Mouse (Mus musculus): Measurements from ENCODE around the gene Tbx1. TPM values are rescaled to one million over a fixed set of nuclear protein-coding genes. Genes with fewer than 3 reads are reported as not detected.

Tbx1 gene
- total RNA-seq, 2 experiments from 2014 or later = 8.7 to 11.1 TPM

GRCm38 (mm10) chr16:18591047-18592018 lies 862 bp upstream of the Tbx1 start:
- intact Hi-C loops (cut with DNase I) = no loop called here
- no peak for DNase-seq

GRCm38 (mm10) chr16:18589080-18589621 lies 1.3 kb downstream of the Tbx1 start:
- no peak for DNase-seq
- intact Hi-C loops (cut with DNase I) = no loop called here

GRCm38 (mm10) chr16:18588738-18589055 lies 1.8 kb downstream of the Tbx1 start:
- DNase-seq = no peak

GRCm38 (mm10) chr16:18587847-18588737 lies 2.4 kb downstream of the Tbx1 start:
- intact Hi-C loops (cut with DNase I) = no loop called here
- no peak for DNase-seq

More at GRCm38 (mm10) chr16:18588738-18589055, 1.8 kb downstream of the Tbx1 start:
- intact Hi-C loops (cut with DNase I) = no loop called here

GRCm38 (mm10) chr16:18586906-18587546 lies 3.4 kb downstream of the Tbx1 start:
- no peak for DNase-seq
- intact Hi-C loops (cut with DNase I) = no loop called here

- DNase-seq = no peak
- intact Hi-C loops (cut with DNase I) = no loop called here
Observed at GRCm38 (mm10) chr16:18586076-18586905, 4.2 kb downstream of the Tbx1 start.

GRCm38 (mm10) chr16:18585676-18586075 lies 4.8 kb downstream of the Tbx1 start:
- intact Hi-C loops (cut with DNase I) = no loop called here
- no peak for DNase-seq

GRCm38 (mm10) chr16:18584901-18585510 lies 5.5 kb downstream of the Tbx1 start:
- no peak for DNase-seq
- intact Hi-C loops (cut with DNase I) = no loop called here

- DNase-seq = no peak
- intact Hi-C loops (cut with DNase I) = no loop called here
Observed at GRCm38 (mm10) chr16:18583673-18584357, 6.7 kb downstream of the Tbx1 start.

- DNase-seq = no peak
- intact Hi-C loops (cut with DNase I) = no loop called here
Observed at GRCm38 (mm10) chr16:18583169-18583568, 7.3 kb downstream of the Tbx1 start.

GRCm38 (mm10) chr16:18582426-18583148 lies 7.9 kb downstream of the Tbx1 start:
- DNase-seq = no peak
- intact Hi-C loops (cut with DNase I) = no loop called here

- intact Hi-C loops (cut with DNase I) = no loop called here
- no peak for DNase-seq
Observed at GRCm38 (mm10) chr16:18581623-18582205, 8.8 kb downstream of the Tbx1 start.

- no peak for DNase-seq
- intact Hi-C loops (cut with DNase I) = no loop called here
Observed at GRCm38 (mm10) chr16:18581050-18581622, 9.3 kb downstream of the Tbx1 start.

- no peak for DNase-seq
- intact Hi-C loops (cut with DNase I) = no loop called here
Observed at GRCm38 (mm10) chr16:18580389-18580788, 10.1 kb downstream of the Tbx1 start.

- DNase-seq = no peak
- intact Hi-C loops (cut with DNase I) = no loop called here
Observed at GRCm38 (mm10) chr16:18577599-18578160, 12.8 kb downstream of the Tbx1 start.

- intact Hi-C loops (cut with DNase I) = no loop called here
- no peak for DNase-seq
Observed at GRCm38 (mm10) chr16:18577071-18577470, 13.4 kb downstream of the Tbx1 start.

- intact Hi-C loops (cut with DNase I) = no loop called here
- no peak for DNase-seq
Observed at GRCm38 (mm10) chr16:18574196-18574595, 16.3 kb downstream of the Tbx1 start.

Data from gastrocnemius, postnatal 36 days (tissue).